Mouse (Mus musculus) MN1 (cell line): Measurements from ENCODE around the gene Abtb2.

Experiments used
- DNase-seq: peaks from one replicate; pipeline ENCODE4 v3.0.0-alpha.2; 2016; ENCODE audit warnings: low spot score

Gene Abtb2

GRCm38 (mm10) chr2:103743536-103743935, 177.4 kb downstream of the Abtb2 start:
- no peak for DNase-seq

DNA sequence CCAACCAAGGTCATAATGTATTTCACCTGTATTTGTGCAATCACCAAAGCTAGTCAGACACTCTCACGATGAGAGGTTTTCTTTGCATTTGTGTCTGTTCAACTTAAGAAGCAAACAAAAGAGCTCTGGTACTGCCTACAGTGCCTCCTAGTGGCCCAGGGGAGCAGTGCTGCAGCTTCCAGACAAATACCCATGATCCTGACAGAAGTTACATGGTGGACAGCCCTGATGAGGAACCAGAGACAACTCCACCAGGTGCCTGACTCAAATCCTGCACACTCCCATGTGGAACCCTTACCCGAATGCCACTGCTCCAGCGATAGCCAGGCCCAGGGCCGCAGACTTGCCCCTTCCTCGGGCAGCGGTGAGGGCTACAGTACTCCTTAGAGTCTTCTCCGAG, 177.9 kb downstream of the Abtb2 start:
- DNase-seq, result peak; percentile 60

- peak; percentile 25 for DNase-seq
Observed at GRCm38 (mm10) chr2:103745481-103745880, 179.4 kb downstream of the Abtb2 start.

- no peak for DNase-seq
Observed at GRCm38 (mm10) chr2:103746096-103746495, 180.0 kb downstream of the Abtb2 start.

DNA sequence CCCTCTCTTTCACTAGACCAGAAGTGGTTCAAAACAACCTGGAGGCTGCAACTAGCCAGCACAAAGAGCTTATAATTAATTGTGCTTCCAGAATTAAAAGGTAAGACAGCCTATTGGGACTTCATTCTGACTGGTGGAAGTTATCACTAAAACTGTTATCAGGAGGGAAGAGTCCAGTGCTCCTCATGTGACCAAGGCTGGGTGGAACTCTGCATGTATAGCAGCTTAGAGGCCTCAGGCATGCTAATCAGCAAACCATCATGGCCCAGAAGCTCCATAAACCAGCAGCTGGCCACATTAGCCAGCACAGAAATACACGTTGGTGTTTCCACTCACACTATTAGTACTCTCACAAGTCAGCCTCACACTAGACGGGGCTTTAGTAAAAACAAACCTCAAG, 180.7 kb downstream of the Abtb2 start:
- DNase-seq, result no peak

DNA sequence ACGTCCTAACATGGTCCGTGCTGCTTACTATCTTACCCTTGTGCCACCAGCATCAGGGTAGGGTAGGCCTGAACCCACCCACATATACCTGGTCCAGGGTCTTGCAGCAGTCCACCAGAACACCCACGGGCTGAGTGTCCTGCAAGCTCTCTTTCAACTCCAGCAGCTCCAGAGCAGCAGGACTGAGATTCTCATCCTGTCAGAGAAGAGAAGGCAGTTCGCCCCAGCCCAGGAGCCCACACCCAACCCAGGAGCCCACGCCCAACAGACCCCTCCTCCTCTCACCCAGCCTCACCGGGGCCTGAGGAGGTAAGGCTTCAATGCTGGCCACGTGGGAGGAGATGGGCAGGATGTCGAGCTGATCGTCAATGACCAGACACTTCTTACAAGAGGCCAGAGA, 181.8 kb downstream of the Abtb2 start:
- DNase-seq, result no peak

- DNase-seq, result no peak
Observed at GRCm38 (mm10) chr2:103749091-103749490, 183.0 kb downstream of the Abtb2 start.

DNA sequence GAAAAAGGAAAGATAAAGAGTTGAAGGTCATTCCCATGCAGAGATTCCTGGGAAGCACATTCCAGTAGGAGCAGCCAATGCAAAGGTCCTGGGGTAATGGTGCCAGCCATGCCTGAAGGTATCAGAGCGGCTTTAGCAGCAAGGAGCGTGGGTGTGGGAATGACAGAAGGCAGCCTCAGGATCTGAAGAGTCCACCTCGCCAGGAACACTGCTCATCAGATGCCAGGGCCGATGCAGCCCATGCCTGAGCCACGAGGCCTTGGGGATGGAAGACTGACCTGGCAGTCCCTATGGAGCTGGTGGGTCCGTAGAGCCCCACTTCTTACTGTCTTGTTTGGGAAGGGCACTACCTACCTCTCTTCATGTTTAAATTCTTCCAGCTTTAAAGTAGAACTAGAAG, 185.7 kb downstream of the Abtb2 start:
- no peak for DNase-seq

GRCm38 (mm10) chr2:103754614-103755013, 188.5 kb downstream of the Abtb2 start:
- DNase-seq, result no peak

DNA sequence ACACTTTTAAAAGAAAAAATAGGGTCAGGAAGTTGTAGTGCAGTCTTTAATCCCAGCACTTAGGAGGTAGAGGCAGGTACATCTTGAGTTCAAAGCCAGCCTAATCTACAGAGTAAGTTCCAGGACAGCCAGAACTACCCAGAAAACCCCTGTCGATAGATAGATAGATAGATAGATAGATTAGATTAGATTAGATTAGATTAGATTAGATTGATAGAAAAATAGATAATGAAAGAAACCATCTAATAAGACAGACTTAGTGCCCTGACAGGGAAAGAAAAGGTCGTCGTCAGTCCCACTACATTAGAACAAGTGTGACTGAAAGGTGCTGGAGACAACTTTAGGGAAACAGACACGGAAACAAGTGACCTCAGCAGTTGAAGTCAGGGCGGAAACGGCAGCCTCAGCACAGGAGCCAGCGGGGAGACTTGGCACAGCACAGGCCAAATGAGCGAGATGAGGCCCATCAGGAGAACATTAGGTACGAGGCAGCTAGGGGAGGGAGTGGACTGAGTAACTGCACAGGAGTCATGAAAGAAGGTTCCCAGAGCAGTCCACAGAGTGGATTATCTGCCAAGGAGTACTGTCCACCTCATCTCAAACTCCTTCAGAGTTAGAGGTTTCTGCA, 189.5 kb downstream of the Abtb2 start:
- no peak for DNase-seq

DNA sequence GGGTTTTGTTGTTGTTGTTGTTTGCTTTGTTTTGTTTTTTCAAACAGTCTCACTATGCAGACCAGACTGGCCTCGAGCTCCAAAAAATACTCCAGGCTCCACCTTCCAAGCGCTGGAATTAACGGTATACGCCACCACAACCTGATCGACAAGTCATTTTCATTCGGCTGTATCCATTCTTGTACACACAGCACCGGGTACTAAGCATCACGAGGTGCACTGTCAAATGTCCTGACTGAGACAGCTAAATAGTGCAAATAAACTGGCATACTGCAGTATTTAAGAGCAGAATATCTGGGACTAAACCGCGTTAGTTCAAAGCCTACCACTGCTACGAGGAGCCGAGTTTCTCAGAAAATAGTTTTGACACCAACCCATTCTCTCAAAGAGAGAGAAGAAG, 194.3 kb downstream of the Abtb2 start:
- peak; percentile 45 for DNase-seq

DNA sequence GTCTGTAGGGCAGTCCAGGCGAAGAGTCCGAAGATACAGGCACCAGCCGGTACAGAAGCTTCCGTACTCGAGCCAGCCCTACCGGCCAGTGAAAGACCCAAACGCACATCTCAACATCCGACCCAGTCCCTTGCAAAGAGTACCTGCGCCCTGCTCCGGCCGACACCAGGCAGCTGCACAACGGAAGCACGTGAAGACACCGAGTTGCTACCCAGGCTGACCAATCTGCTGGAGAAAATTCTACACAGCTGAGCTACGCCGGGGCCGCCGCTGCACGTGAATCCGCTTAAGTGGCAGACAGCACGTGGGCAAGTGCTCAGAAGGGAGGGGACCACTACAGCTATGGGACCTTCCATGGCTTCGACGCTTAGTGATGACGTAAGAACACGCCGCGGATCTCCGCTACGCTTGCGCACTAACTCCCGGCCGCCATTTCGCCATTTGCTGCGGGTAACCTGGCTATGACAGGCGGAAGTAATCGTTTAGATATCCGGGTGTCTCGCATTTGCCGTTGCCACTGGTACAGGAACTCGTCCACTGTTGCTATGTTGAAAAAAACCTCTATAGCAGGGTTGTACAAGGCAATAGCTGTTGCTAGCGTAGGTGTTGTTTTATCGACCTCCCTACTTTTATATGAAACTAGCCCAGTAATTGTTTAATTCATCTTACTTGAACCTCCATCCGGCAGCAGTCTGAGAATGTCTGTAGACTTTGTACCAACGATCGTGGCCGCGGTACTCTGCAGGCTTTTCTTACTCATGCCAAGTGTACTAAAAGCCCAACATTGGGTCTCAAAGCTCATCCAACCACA, 195.0 kb downstream of the Abtb2 start, which contains the start of gene Nat10:
Gene Nat10 (minus strand): TSS at position 365 of the 811 bp plus-strand sequence.
- DNase-seq, result peak; percentile 99

GRCm38 (mm10) chr2:103761993-103762392, 195.9 kb downstream of the Abtb2 start:
- no peak for DNase-seq

DNA sequence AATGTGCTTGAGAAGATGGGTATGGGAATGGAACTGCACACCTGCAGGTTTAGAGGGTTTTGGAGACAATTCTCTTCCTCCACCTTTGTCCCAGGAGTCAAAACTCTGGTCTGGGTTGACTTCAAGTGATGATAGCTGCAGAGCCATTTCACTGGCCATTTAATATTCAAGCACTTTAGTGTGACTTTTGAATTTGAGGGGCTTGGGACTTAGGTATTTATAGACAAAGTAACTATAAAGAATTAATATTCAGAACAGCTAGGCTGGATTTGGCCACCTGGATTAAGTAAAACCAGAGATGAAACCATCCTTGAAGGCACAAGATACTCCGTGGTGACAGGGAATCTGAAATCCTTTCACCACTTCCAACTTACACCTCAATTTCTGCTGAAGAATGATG, 196.4 kb downstream of the Abtb2 start:
- no peak for DNase-seq
